Comparison of ENCODE assay signal across 22 mouse cellular contexts in genomic region chr1:39370431-39370830, GRCm38 (mm10). TPM values are rescaled to one million over a fixed set of nuclear protein-coding genes. Genes with fewer than 3 reads are reported as not detected.
DNase-seq lines count a peak whose midpoint lies in the region; ATAC-seq lines count a peak whose summit lies in the region.
"Had no signal": no experiment of that assay in that cellular context is flagged by ENCODE, and none has a peak within 500 bp of the region (broad histone marks: within the 10 kb centered on the region; RNA-seq: fewer than 3 reads in every experiment).

No protein-coding gene starts in this region.

- no peak for DNase-seq in heart, postnatal 4 days
- DNase-seq in neural tube, embryonic 10.5 days (ENCODE audit: extremely low spot score, low spot score), result no peak
- DNase-seq in liver, embryonic 13.5 days, result no peak
- DNase-seq in right cerebral cortex, adult 18-20 months, result no peak
- no peak for DNase-seq in spleen, adult 18-20 months
- no peak for DNase-seq in kidney, postnatal 36 days
- DNase-seq: adrenal gland, postnatal 25 days; cerebellum, adult 9-10 months; kidney, adult 18-20 months; layer of hippocampus, adult 9-11 months; retina, postnatal 1 day; right cerebral cortex, postnatal 4 days; thymus, adult 18-20 months; thymus, postnatal 36 days had no signal

- peaks cover 9% of the 10 kb centered on the region for H3K4me1 ChIP-seq in heart, embryonic 11.5 days (ENCODE audit: control insufficient read depth, insufficient read depth, low read length)
- peaks cover 20% of the 10 kb centered on the region for H3K4me1 ChIP-seq in neural tube, embryonic 13.5 days (replicated peaks)
- peaks cover 24% of the 10 kb centered on the region for H3K4me1 ChIP-seq in liver, embryonic 13.5 days (replicated peaks)

- ATAC-seq in heart, embryonic 11.5 days (replicated peaks; ENCODE audit: insufficient number of reproducible peaks, low FRiP score, low TSS enrichment), result no peak
- no peak for ATAC-seq in neural tube, embryonic 13.5 days (ENCODE audit: low read depth)
- ATAC-seq in liver, embryonic 13.5 days (ENCODE audit: low read depth), result no peak
- ATAC-seq: forebrain, embryonic 15.5 days; hindbrain, postnatal 0 days had no signal

- H3K4me3 ChIP-seq in heart, embryonic 11.5 days (ENCODE audit: low read depth, low read length), result no peak overlapping the region
- H3K4me3 ChIP-seq in neural tube, embryonic 13.5 days, result no peak overlapping the region
- H3K4me3 ChIP-seq in liver, embryonic 13.5 days (replicated peaks), result peak overlapping the region; percentile 95
- H3K4me3 ChIP-seq: forebrain, embryonic 15.5 days; midbrain, embryonic 12.5 days; neural tube, embryonic 12.5 days; stomach, embryonic 15.5 days had no signal

- no peak overlapping the region for H3K27ac ChIP-seq in heart, embryonic 11.5 days (ENCODE audit: low read depth, low read length)
- H3K27ac ChIP-seq in neural tube, embryonic 13.5 days (replicated peaks), result no peak overlapping the region
- H3K27ac ChIP-seq in liver, embryonic 13.5 days, result peak overlapping the region; percentile 88; the same call in 1 of the 2 replicates
- H3K27ac ChIP-seq: forebrain, embryonic 15.5 days; hindbrain, postnatal 0 days; lung, embryonic 15.5 days; midbrain, embryonic 12.5 days; neural tube, embryonic 12.5 days; stomach, embryonic 15.5 days had no signal

- no peaks in the 10 kb centered on the region for H3K9me3 ChIP-seq in heart, embryonic 11.5 days (replicated peaks; ENCODE audit: control insufficient read depth, low read length)
- no peaks in the 10 kb centered on the region for H3K9me3 ChIP-seq in neural tube, embryonic 13.5 days
- H3K9me3 ChIP-seq in liver, embryonic 13.5 days (replicated peaks), result no peaks in the 10 kb centered on the region
- H3K9me3 ChIP-seq: forebrain, embryonic 15.5 days; lung, embryonic 15.5 days; midbrain, embryonic 12.5 days; neural tube, embryonic 12.5 days; stomach, embryonic 15.5 days had no signal

- H3K4me2 ChIP-seq in heart, embryonic 11.5 days, result no peak overlapping the region
- no peak overlapping the region for H3K4me2 ChIP-seq in neural tube, embryonic 13.5 days
- peak overlapping the region; percentile 85 for H3K4me2 ChIP-seq in liver, embryonic 13.5 days
- H3K4me2 ChIP-seq: forebrain, embryonic 15.5 days; lung, embryonic 15.5 days; midbrain, embryonic 12.5 days; stomach, embryonic 15.5 days had no signal

- WGBS in heart, embryonic 11.5 days (ENCODE audit: insufficient replicate concordance), result 79% methylated on average over 6 of the region's 6 CpGs
- WGBS in neural tube, embryonic 13.5 days, result 92% methylated on average over 6 of the region's 6 CpGs
- WGBS in liver, embryonic 13.5 days (ENCODE audit: insufficient replicate concordance), result 37% methylated on average over 6 of the region's 6 CpGs

- H3K27me3 ChIP-seq in heart, embryonic 11.5 days (ENCODE audit: control insufficient read depth, insufficient read depth, low read length), result no peaks in the 10 kb centered on the region
- no peaks in the 10 kb centered on the region for H3K27me3 ChIP-seq in neural tube, embryonic 13.5 days
- H3K27me3 ChIP-seq in liver, embryonic 13.5 days, result peaks cover 6% of the 10 kb centered on the region; the same call in 1 of the 2 replicates
- H3K27me3 ChIP-seq: forebrain, embryonic 15.5 days; lung, embryonic 15.5 days; midbrain, embryonic 12.5 days; neural tube, embryonic 12.5 days; stomach, embryonic 15.5 days had no signal

- H3K36me3 ChIP-seq in heart, embryonic 11.5 days (ENCODE audit: control insufficient read depth, insufficient read depth, low read length), result peaks cover 19% of the 10 kb centered on the region
- peaks cover 52% of the 10 kb centered on the region for H3K36me3 ChIP-seq in neural tube, embryonic 13.5 days
- peaks cover 57% of the 10 kb centered on the region for H3K36me3 ChIP-seq in liver, embryonic 13.5 days

- 0 out of 2 replicates have a peak overlapping the region, but pooled peaks have one; percentile 11 for H3K9ac ChIP-seq in heart, embryonic 11.5 days (ENCODE audit: low read depth, low read length)
- 0 out of 2 replicates have a peak overlapping the region, but pooled peaks have one; percentile 99 for H3K9ac ChIP-seq in neural tube, embryonic 13.5 days
- peak overlapping the region; percentile 96 for H3K9ac ChIP-seq in liver, embryonic 13.5 days
- H3K9ac ChIP-seq: forebrain, embryonic 15.5 days; lung, embryonic 15.5 days; midbrain, embryonic 12.5 days; neural tube, embryonic 12.5 days; stomach, embryonic 15.5 days had no signal

RNA-seq across cellular contexts. Expression of gene Rpl31, which starts 2.8 kb away (rescaled TPM):
- 408 and 438 TPM in 2 replicates for polyA plus RNA-seq in heart, embryonic 11.5 days (2014; fragmentation: Nextera tagmentation; extraction: Ambion mirVana)
- 100 to 1,000 TPM; 810 to 867 TPM for total RNA-seq in heart, postnatal 4 days (2021)
- polyA plus RNA-seq in neural tube, embryonic 13.5 days (2015; fragmentation: Nextera tagmentation; extraction: Ambion mirVana), result 321 and 382 TPM in 2 replicates
- 417 and 442 TPM in 2 replicates for polyA plus RNA-seq in liver, embryonic 13.5 days (2015; fragmentation: Nextera tagmentation; extraction: Ambion mirVana)

Comparison
In these comparisons a context has a peak if more than half of its experiments do, and no peak if none do; other contexts are left out.
1. H3K9ac ChIP-seq: peak in every context shown above with its lines; median percentile 99 in neural tube, embryonic 13.5 days; 96 in liver, embryonic 13.5 days; 11 in heart, embryonic 11.5 days.